Mouse (Mus musculus) gastrocnemius, postnatal 4 days (tissue): ENCODE data around the gene Mmp27. TPM values are rescaled to one million over a fixed set of nuclear protein-coding genes. Genes with fewer than 3 reads are reported as not detected.

Experiments used
- DNase-seq, 2 experiments: peaks; one replicate each; pipeline ENCODE4 v3.0.0; 2021 to 2022; ENCODE audit warnings: low spot score in 2 of 2, mixed read lengths in 2 of 2
- total RNA-seq, 2 experiments: library from RNA; stranded (reverse); gene quantifications; 2 replicates each; pipeline ENCODE4 v1.2.3; 2021

The Mmp27 gene
- total RNA-seq, 2 experiments from 2014 or later = not detected

GRCm38 (mm10) chr9:7594816-7595540, 23.8 kb downstream of the Mmp27 start:
- DNase-seq = peak; percentile 45 to 78

- DNase-seq = peak; percentile 24 to 48
Observed at GRCm38 (mm10) chr9:7602982-7603742, 32.0 kb downstream of the Mmp27 start.

- DNase-seq = no peak
Observed at GRCm38 (mm10) chr9:7604005-7604404, 32.8 kb downstream of the Mmp27 start.

- DNase-seq = no peak
Observed at GRCm38 (mm10) chr9:7605638-7606037, 34.4 kb downstream of the Mmp27 start.

GRCm38 (mm10) chr9:7622582-7622981, 51.4 kb downstream of the Mmp27 start:
- DNase-seq = no peak

GRCm38 (mm10) chr9:7627931-7628330, 56.7 kb downstream of the Mmp27 start, which contains the start of gene Mmp20:
Mmp20 (plus strand) TSS chr9:7628231.
- no peak for DNase-seq

Other genes with a start within 250 kb of the Mmp27 start
- not detected for gene Mmp12, start 227.0 kb upstream of the Mmp27 start, total RNA-seq
- not detected for gene Mmp1b, start 183.3 kb upstream of the Mmp27 start, total RNA-seq
- gene Mmp3, start 125.6 kb upstream of the Mmp27 start, total RNA-seq = under 1 TPM in 1 of 2 experiments, not detected in 1; 0.15 TPM
- not detected for gene Mmp10, start 69.0 kb upstream of the Mmp27 start, total RNA-seq
- gene Mmp8, start 12.9 kb upstream of the Mmp27 start, total RNA-seq = under 1 TPM; 0.15 to 0.29 TPM
- gene Mmp20, start 56.8 kb downstream of the Mmp27 start, total RNA-seq = not detected
- not detected for gene Mmp7, start 120.7 kb downstream of the Mmp27 start, total RNA-seq
- 10 to 100 TPM; 50.8 to 54.9 TPM for gene Tmem123, start 192.6 kb downstream of the Mmp27 start, total RNA-seq